Mouse (Mus musculus) heart, postnatal 0 days (tissue): Measurements from ENCODE around the gene Cby1. TPM values are rescaled to one million over a fixed set of nuclear protein-coding genes. Genes with fewer than 3 reads are reported as not detected.

Source experiments
- ATAC-seq: fragments of 200-750 bp; cut with Nextera tagmentation; 2 replicates; pipeline ENCODE4 v1.8.0; 2017; ENCODE audit warnings: low read depth, moderate number of reproducible peaks, moderate library complexity; ENCODE audit not compliant: insufficient read depth
- DNase-seq: peaks from one replicate; pipeline ENCODE4 v3.0.0-alpha.2; 2016; ENCODE audit warnings: low spot score
- H3K27ac ChIP-seq: fragments of 300-500 bp; sonication (generic); 2 replicates; pipeline ENCODE4 v1.5.1; 2014; ENCODE audit warnings: low read depth, mild to moderate bottlenecking
- H3K27me3 ChIP-seq: fragments of 300-500 bp; sonication (generic); 2 replicates; pipeline ENCODE4 v1.6.1; 2014; ENCODE audit warnings: low read length, mixed read lengths; ENCODE audit not compliant: control insufficient read depth, insufficient read depth
- H3K36me3 ChIP-seq: fragments of 300-500 bp; sonication (generic); replicated peaks from 2 replicates; pipeline ENCODE4 v1.6.1; 2014; ENCODE audit warnings: low read length, mixed read lengths; ENCODE audit not compliant: control insufficient read depth, insufficient read depth
- H3K4me1 ChIP-seq: fragments of 300-500 bp; sonication (generic); 2 replicates; pipeline ENCODE4 v1.6.1; 2014; ENCODE audit warnings: antibody characterized with exemption; ENCODE audit not compliant: control insufficient read depth, insufficient read depth
- H3K4me2 ChIP-seq: fragments of 300-500 bp; sonication (generic); 2 replicates; pipeline ENCODE4 v1.6.1; 2014; ENCODE audit warnings: low read depth, mild to moderate bottlenecking, low read length, moderate library complexity
- H3K4me3 ChIP-seq: fragments of 300-500 bp; sonication (generic); 2 replicates; pipeline ENCODE4 v1.5.1; 2014; ENCODE audit warnings: low read depth, low read length
- H3K9ac ChIP-seq: fragments of 300-500 bp; sonication (generic); replicated peaks from 2 replicates; pipeline ENCODE4 v1.6.1; 2014; ENCODE audit warnings: low read depth, low read length, mixed read lengths
- H3K9me3 ChIP-seq: fragments of 300-500 bp; sonication (generic); replicated peaks from 2 replicates; pipeline ENCODE4 v1.6.1; 2016; ENCODE audit warnings: low read length; ENCODE audit not compliant: control insufficient read depth
- CTCF ChIP-seq: IDR thresholded peaks from 2 replicates; pipeline ENCODE4 v1.5.1; 2016; ENCODE audit warnings: antibody characterized with exemption, control low read depth, low read depth
- EP300 ChIP-seq: IDR thresholded peaks from 2 replicates; pipeline ENCODE4 v1.6.1; 2016; ENCODE audit warnings: antibody characterized with exemption, low read depth
- WGBS: fragments of 180-500 bp; shearing (Covaris S2); extraction: QIAGEN DNeasy Blood & Tissue Kit; methylation state at CpG from one replicate; pipeline ENCODE4 v1.1.7; 2014; 5-methylcytosine and 5-hydroxymethylcytosine counted together
- polyA plus RNA-seq: library from polyadenylated mRNA; unstranded; fragments of >200 nt; fragmentation: Nextera tagmentation; extraction: Ambion mirVana; gene quantifications from 2 replicates; pipeline ENCODE4 v1.2.1, GENCODE M21; 2015
- total RNA-seq: library from RNA; depleted of rRNA; stranded (reverse); fragments of >200 nt; gene quantifications from 2 replicates; pipeline ENCODE4 v1.2.3, GENCODE M21; 2014; ENCODE audit warnings: low replicate concordance

The Cby1 gene
- total and polyA plus RNA-seq, 2 experiments from 2014 or later = 35.1 to 53.8 TPM

GRCm38 (mm10) chr15:79689662-79690425 lies 30.8 kb downstream of the Cby1 start:
- H3K36me3 ChIP-seq = peaks cover 4% of the 10 kb centered on the region
- no peak for DNase-seq
- WGBS = 13% methylated on average over 24 of the region's 24 CpGs
- ATAC-seq = no peak
- no peak; the same call in 1 of the 2 replicates for TF ChIP-seq EP300
- no peak for TF ChIP-seq CTCF
- H3K4me2 ChIP-seq = peak overlapping the region; percentile 64
- H3K9ac ChIP-seq = no peak overlapping the region
- H3K4me3 ChIP-seq = peak overlapping the region; percentile 85
- H3K27ac ChIP-seq = peak overlapping the region; percentile 80
- H3K9me3 ChIP-seq = no peaks in the 10 kb centered on the region
- peaks cover 38% of the 10 kb centered on the region for H3K4me1 ChIP-seq
- H3K27me3 ChIP-seq = no peaks in the 10 kb centered on the region

DNA sequence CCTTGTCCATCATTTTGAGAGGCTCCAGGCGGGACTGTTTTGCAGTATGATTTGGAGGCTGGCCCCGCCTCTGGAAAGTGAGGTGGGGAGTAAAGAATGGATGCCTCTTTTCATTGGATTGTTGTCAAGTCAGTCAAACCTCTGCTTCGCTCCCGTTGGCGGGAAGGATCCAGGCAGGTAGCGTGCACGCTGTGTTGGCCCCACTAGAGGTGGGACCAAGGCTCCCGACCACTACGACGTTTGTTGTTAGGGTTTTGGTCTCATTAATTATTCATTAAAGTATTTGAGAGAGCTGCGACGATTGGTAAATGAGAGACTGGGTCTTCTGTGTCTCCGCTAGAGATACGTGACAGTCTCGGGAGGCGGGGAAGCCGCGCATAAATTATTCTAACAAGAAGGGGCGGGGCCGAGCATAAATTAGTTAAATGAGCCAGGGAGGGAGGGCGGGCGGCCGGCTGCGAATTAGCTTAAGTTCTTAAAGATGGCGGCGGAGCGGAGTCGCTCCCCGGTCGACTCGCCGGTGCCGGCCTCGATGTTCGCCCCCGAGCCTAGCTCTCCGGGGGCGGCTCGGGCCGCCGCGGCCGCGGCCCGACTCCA lies 31.5 kb downstream of the Cby1 start, which contains the start of gene Gtpbp1:
Gene Gtpbp1 (plus strand): TSS at position 420 of the 597 bp plus-strand sequence.
- Histone ChIP-seq H3K4me1 (peaks cover 32% of the 10 kb centered on the region), H3K9me3 (no peaks in the 10 kb centered on the region), H3K4me2 (peak within 1 kb of the TSS; percentile 99), H3K36me3 (peaks cover 11% of the 10 kb centered on the region), H3K27me3 (no peaks in the 10 kb centered on the region), H3K4me3 (peak within 1 kb of the TSS; percentile 85), H3K27ac (peak within 1 kb of the TSS; percentile 89), H3K9ac (peak within 1 kb of the TSS; percentile 89)
- WGBS = under 1% methylated on average over 43 of the region's 45 CpGs
- DNase-seq (peak; percentile 100), ATAC-seq (peak; percentile 90)
- no peak; the same call in 1 of the 2 replicates for TF ChIP-seq EP300
- no peak for TF ChIP-seq CTCF

DNA sequence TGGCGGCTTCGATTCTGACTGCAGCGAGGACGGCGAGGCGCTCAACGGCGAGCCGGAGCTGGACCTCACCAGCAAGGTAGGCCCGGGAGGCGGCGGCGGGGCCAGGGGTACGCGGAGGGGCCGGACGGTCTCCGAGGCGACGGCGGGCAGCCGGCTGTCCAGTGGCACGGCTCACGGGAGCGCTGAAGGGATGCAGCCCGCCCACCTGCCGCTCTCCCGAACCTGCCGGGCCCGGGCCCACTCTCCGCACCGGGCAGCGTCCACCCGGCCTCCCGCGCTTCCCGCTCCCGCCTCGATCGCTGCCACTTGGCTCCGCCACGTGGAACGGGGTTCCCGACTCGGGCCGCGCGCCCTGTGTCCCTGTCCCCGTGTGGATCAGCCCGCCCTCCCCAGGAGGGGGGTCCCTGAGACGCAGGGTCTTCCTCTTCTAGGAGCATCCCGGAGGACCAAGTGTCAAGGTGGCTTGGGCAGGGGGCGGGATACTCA lies 32.1 kb downstream of the Cby1 start:
- H3K4me1 ChIP-seq = peaks cover 27% of the 10 kb centered on the region
- peak overlapping the region; percentile 99 for H3K4me2 ChIP-seq
- no peak for DNase-seq
- peaks cover 13% of the 10 kb centered on the region for H3K36me3 ChIP-seq
- WGBS = under 1% methylated on average over 53 of the region's 53 CpGs
- ATAC-seq = 0 out of 2 replicates have a peak, but pooled peaks have one; percentile 1
- H3K9me3 ChIP-seq = no peaks in the 10 kb centered on the region
- peak overlapping the region; percentile 89 for H3K9ac ChIP-seq
- peak overlapping the region; percentile 89 for H3K27ac ChIP-seq
- no peaks in the 10 kb centered on the region for H3K27me3 ChIP-seq
- H3K4me3 ChIP-seq = peak overlapping the region; percentile 85
- TF ChIP-seq CTCF (no peak), EP300 (no peak)

DNA sequence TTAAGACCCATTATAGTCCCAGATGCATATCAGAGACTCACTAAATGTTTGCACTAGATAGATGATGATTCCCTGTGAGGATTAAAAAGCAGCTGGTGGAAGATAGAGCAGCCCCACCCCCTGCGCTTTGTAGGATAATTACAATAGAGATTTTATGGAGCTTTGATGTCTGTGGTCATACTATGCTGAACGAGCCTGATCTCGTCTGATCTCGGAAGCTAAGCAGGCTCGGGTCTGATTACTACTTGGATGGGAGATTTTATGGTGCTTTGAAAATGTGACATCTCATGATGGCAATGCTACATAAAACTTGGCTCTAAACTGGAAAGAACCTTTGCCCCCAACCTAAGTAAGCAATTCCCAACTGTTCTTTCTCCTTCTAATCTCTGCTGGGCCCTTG lies 33.3 kb downstream of the Cby1 start:
- Histone ChIP-seq H3K4me3 (no peak overlapping the region), H3K4me1 (peaks cover 22% of the 10 kb centered on the region)
- WGBS = 93% methylated on average over 5 of the region's 5 CpGs

DNA sequence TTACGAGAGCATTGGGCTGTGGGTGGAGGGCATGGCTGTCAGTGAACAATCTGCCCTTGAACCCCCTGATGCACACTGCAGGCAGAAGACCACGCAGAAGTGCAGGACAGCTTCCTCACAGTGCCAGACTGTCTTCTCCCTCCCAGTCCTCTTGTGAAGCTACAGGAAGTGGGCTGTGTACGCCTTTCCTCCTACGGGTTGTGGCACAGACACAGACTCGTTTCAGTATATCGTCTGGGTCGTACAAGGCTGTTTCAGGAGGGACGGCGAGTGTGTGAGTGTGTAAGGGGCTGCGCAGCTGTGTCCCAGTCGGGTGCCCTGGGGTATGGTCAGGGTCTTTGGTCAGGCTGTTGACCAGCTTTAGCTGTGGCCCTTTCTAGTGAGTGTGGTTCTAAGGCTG lies 34.7 kb downstream of the Cby1 start:
- peak overlapping the region; percentile 13; the same call in 1 of the 2 replicates for H3K4me3 ChIP-seq
- peaks cover 21% of the 10 kb centered on the region for H3K36me3 ChIP-seq
- no peaks in the 10 kb centered on the region for H3K27me3 ChIP-seq
- peak overlapping the region; percentile 22; the same call in 1 of the 2 replicates for H3K27ac ChIP-seq
- ATAC-seq (no peak), DNase-seq (no peak)
- peak overlapping the region; percentile 23; the same call in 1 of the 2 replicates for H3K4me2 ChIP-seq
- WGBS = 59% methylated on average over 11 of the region's 11 CpGs
- H3K4me1 ChIP-seq = peaks cover 17% of the 10 kb centered on the region; the same call in 1 of the 2 replicates
- TF ChIP-seq CTCF (no peak), EP300 (no peak)
- H3K9me3 ChIP-seq = no peaks in the 10 kb centered on the region
- no peak overlapping the region for H3K9ac ChIP-seq

More for the DNA sequence above, 33.3 kb downstream of the Cby1 start:
- DNase-seq (no peak), ATAC-seq (no peak)
- no peak overlapping the region for H3K4me2 ChIP-seq
- no peak overlapping the region for H3K27ac ChIP-seq
- TF ChIP-seq EP300 = no peak
- TF ChIP-seq CTCF = no peak
- H3K9me3 ChIP-seq = no peaks in the 10 kb centered on the region
- H3K36me3 ChIP-seq = peaks cover 21% of the 10 kb centered on the region
- H3K9ac ChIP-seq = no peak overlapping the region
- no peaks in the 10 kb centered on the region for H3K27me3 ChIP-seq
